Mouse (Mus musculus): ENCODE measurements around the gene Olfr612. TPM values are rescaled to one million over a fixed set of nuclear protein-coding genes. Genes with fewer than 3 reads are reported as not detected.

Gene Olfr612
- polyA plus RNA-seq (2012), result not detected in 2 replicates

GRCm38 (mm10) chr7:103542617-103543016, at the start of gene Olfr612:
Gene Olfr612 (minus strand): TSS chr7:103542717.

GRCm38 (mm10) chr7:103589803-103590202, 47.3 kb upstream of the Olfr612 start, which contains the start of gene Olfr618:
Gene Olfr618 (plus strand): TSS chr7:103590103.

GRCm38 (mm10) chr7:103572761-103573160, 30.2 kb upstream of the Olfr612 start, which contains the start of gene Olfr617:
Gene Olfr617 (plus strand): TSS chr7:103573061.

GRCm38 (mm10) chr7:103569043-103569442, 26.5 kb upstream of the Olfr612 start, which contains the start of gene Olfr616:
Gene Olfr616 (minus strand): TSS chr7:103569143.

GRCm38 (mm10) chr7:103555779-103556178, 13.3 kb upstream of the Olfr612 start, which contains the start of gene Olfr615:
Gene Olfr615 (plus strand): TSS chr7:103556079.

GRCm38 (mm10) chr7:103547774-103548173, 5.3 kb upstream of the Olfr612 start, which contains the start of gene Olfr613:
Gene Olfr613 (plus strand): TSS chr7:103548074.

GRCm38 (mm10) chr7:103520746-103521145, 21.8 kb downstream of the Olfr612 start, which contains the start of gene Olfr611:
Gene Olfr611 (minus strand): TSS chr7:103520846.

GRCm38 (mm10) chr7:103512022-103512421, 30.5 kb downstream of the Olfr612 start, which contains the start of gene Olfr610:
Gene Olfr610 (minus strand): TSS chr7:103512122.

GRCm38 (mm10) chr7:103497962-103498361, 44.6 kb downstream of the Olfr612 start, which contains the start of gene Olfr609:
Gene Olfr609 (minus strand): TSS chr7:103498062.

Other genes starting within 250 kb of the Olfr612 start
- not detected in 2 replicates for gene Olfr596, start 237.1 kb downstream of the Olfr612 start, polyA plus RNA-seq (2012)
- gene Olfr597, start 226.4 kb downstream of the Olfr612 start, polyA plus RNA-seq (2012), result not detected in 2 replicates
- not detected in 2 replicates for gene Olfr598, start 219.1 kb downstream of the Olfr612 start, polyA plus RNA-seq (2012)
- gene Olfr599, start 206.8 kb downstream of the Olfr612 start, polyA plus RNA-seq (2012), result not detected in 2 replicates
- not detected in 2 replicates for gene Olfr600, start 193.0 kb downstream of the Olfr612 start, polyA plus RNA-seq (2012)
- gene Olfr601, start 180.1 kb downstream of the Olfr612 start, polyA plus RNA-seq (2012), result not detected in 2 replicates
- not detected in 2 replicates for gene Olfr603, start 156.5 kb downstream of the Olfr612 start, polyA plus RNA-seq (2012)
- gene Usp17lc, start 127.6 kb downstream of the Olfr612 start, polyA plus RNA-seq (2012), result not detected in 2 replicates
- gene Olfr605, start 97.3 kb downstream of the Olfr612 start, polyA plus RNA-seq (2012), result not detected in 2 replicates
- not detected in 2 replicates for gene Olfr606, start 93.7 kb downstream of the Olfr612 start, polyA plus RNA-seq (2012)
- not detected in 2 replicates for gene Olfr607, start 78.6 kb downstream of the Olfr612 start, polyA plus RNA-seq (2012)
- gene Olfr608, start 72.8 kb downstream of the Olfr612 start, polyA plus RNA-seq (2012), result not detected in 2 replicates
- not detected in 2 replicates for gene Olfr609, start 44.7 kb downstream of the Olfr612 start, polyA plus RNA-seq (2012)
- not detected in 2 replicates for gene Olfr610, start 30.6 kb downstream of the Olfr612 start, polyA plus RNA-seq (2012)
- gene Olfr611, start 21.9 kb downstream of the Olfr612 start, polyA plus RNA-seq (2012), result not detected in 2 replicates
- not detected in 2 replicates for gene Olfr613, start 5.4 kb upstream of the Olfr612 start, polyA plus RNA-seq (2012)
- gene Olfr615, start 13.4 kb upstream of the Olfr612 start, polyA plus RNA-seq (2012), result not detected in 2 replicates
- gene Olfr616, start 26.4 kb upstream of the Olfr612 start, polyA plus RNA-seq (2012), result not detected in 2 replicates
- not detected in 2 replicates for gene Olfr617, start 30.3 kb upstream of the Olfr612 start, polyA plus RNA-seq (2012)
- gene Olfr618, start 47.4 kb upstream of the Olfr612 start, polyA plus RNA-seq (2012), result not detected in 2 replicates
- not detected in 2 replicates for gene Olfr619, start 57.9 kb upstream of the Olfr612 start, polyA plus RNA-seq (2012)
- gene Olfr620, start 69.8 kb upstream of the Olfr612 start, polyA plus RNA-seq (2012), result not detected in 2 replicates
- not detected in 2 replicates for gene Olfr622, start 100.0 kb upstream of the Olfr612 start, polyA plus RNA-seq (2012)
- gene Olfr623, start 121.0 kb upstream of the Olfr612 start, polyA plus RNA-seq (2012), result not detected in 2 replicates
- 0.02 TPM in 1 of 2 replicates, not detected in the other for gene Olfr624, start 128.5 kb upstream of the Olfr612 start, polyA plus RNA-seq (2012)
- 0.19 TPM in 1 of 2 replicates, not detected in the other for gene Olfr625-ps1, start 140.0 kb upstream of the Olfr612 start, polyA plus RNA-seq (2012)
- not detected in 2 replicates for gene Olfr243, start 172.0 kb upstream of the Olfr612 start, polyA plus RNA-seq (2012)
- gene Olfr628, start 187.7 kb upstream of the Olfr612 start, polyA plus RNA-seq (2012), result not detected in 2 replicates
- gene Olfr629, start 202.2 kb upstream of the Olfr612 start, polyA plus RNA-seq (2012), result not detected in 2 replicates
- gene Olfr630, start 214.6 kb upstream of the Olfr612 start, polyA plus RNA-seq (2012), result not detected in 2 replicates
- not detected in 2 replicates for gene Olfr69, start 228.9 kb upstream of the Olfr612 start, polyA plus RNA-seq (2012)
- gene Olfr68, start 237.0 kb upstream of the Olfr612 start, polyA plus RNA-seq (2012), result not detected in 2 replicates
- not detected in 2 replicates for gene Olfr67, start 249.1 kb upstream of the Olfr612 start, polyA plus RNA-seq (2012)

Data from megakaryocyte-erythroid progenitor cell, adult 5 weeks (primary cell).